Mouse (Mus musculus): ENCODE results near the gene Tvp23b. TPM values are rescaled to one million over a fixed set of nuclear protein-coding genes. Genes with fewer than 3 reads are reported as not detected.
A peak's percentile ranks its signal among the peaks of the same experiment; 100 is the strongest.

The Tvp23b gene
- polyA plus RNA-seq, 1 experiment, result 21.4 TPM

GRCm38 (mm10) chr11:62915486-62915885 is 36.2 kb downstream of the Tvp23b start:
- Histone ChIP-seq H3K4me3 (replicated peaks; ENCODE audit: extremely low read depth, low read depth, low read length) (no peak overlapping the region), H3K4me1 (ENCODE audit: control insufficient read depth, insufficient read depth, low read length) (no peaks in the 10 kb centered on the region)
- WGBS, result 50% methylated on average over 2 of the region's 2 CpGs
- DNase-seq, result no peak
- no peak for TF ChIP-seq CTCF (IDR thresholded peaks at IDR 0.05; ENCODE audit: insufficient read depth, low read length)
- no peak for TF ChIP-seq POLR2A (IDR thresholded peaks at IDR 0.05; ENCODE audit: borderline replicate concordance, extremely low read depth, low read depth, low read length)

GRCm38 (mm10) chr11:62916765-62917164 is 37.5 kb downstream of the Tvp23b start:
- TF ChIP-seq CTCF (IDR thresholded peaks at IDR 0.05; ENCODE audit: insufficient read depth, low read length), result no peak
- TF ChIP-seq POLR2A (IDR thresholded peaks at IDR 0.05; ENCODE audit: borderline replicate concordance, extremely low read depth, low read depth, low read length), result no peak
- 15% methylated on average over 2 of the region's 2 CpGs for WGBS
- DNase-seq, result no peak
- peaks cover 4% of the 10 kb centered on the region; the same call in 1 of the 2 replicates for H3K4me1 ChIP-seq (ENCODE audit: control insufficient read depth, insufficient read depth, low read length)
- H3K4me3 ChIP-seq (replicated peaks; ENCODE audit: extremely low read depth, low read depth, low read length), result no peak overlapping the region

GRCm38 (mm10) chr11:62919946-62920742 is 40.9 kb downstream of the Tvp23b start:
- H3K4me3 ChIP-seq (replicated peaks; ENCODE audit: extremely low read depth, low read depth, low read length), result no peak overlapping the region
- peaks cover 4% of the 10 kb centered on the region for H3K4me1 ChIP-seq (ENCODE audit: control insufficient read depth, insufficient read depth, low read length)
- no peak for DNase-seq
- WGBS, result 61% methylated on average over 6 of the region's 6 CpGs
- no peak for TF ChIP-seq POLR2A (IDR thresholded peaks at IDR 0.05; ENCODE audit: borderline replicate concordance, extremely low read depth, low read depth, low read length)
- TF ChIP-seq CTCF (IDR thresholded peaks at IDR 0.05; ENCODE audit: insufficient read depth, low read length), result no peak

GRCm38 (mm10) chr11:62920743-62921050 is 41.4 kb downstream of the Tvp23b start:
- Histone ChIP-seq H3K4me3 (replicated peaks; ENCODE audit: extremely low read depth, low read depth, low read length) (peak overlapping the region; percentile 8), H3K4me1 (ENCODE audit: control insufficient read depth, insufficient read depth, low read length) (peaks cover 4% of the 10 kb centered on the region)
- DNase-seq, result no peak
- 16% methylated on average over 6 of the region's 6 CpGs for WGBS
- TF ChIP-seq CTCF (IDR thresholded peaks at IDR 0.05; ENCODE audit: insufficient read depth, low read length) (no peak), POLR2A (IDR thresholded peaks at IDR 0.05; ENCODE audit: borderline replicate concordance, extremely low read depth, low read depth, low read length) (no peak)

- WGBS, result 24% methylated on average over 25 of the region's 25 CpGs
- DNase-seq, result peak; percentile 92
- Histone ChIP-seq H3K4me3 (replicated peaks; ENCODE audit: extremely low read depth, low read depth, low read length) (peak overlapping the region; percentile 21), H3K4me1 (ENCODE audit: control insufficient read depth, insufficient read depth, low read length) (peaks cover 4% of the 10 kb centered on the region)
- peak; percentile 90 for TF ChIP-seq CTCF (IDR thresholded peaks at IDR 0.05; ENCODE audit: insufficient read depth, low read length)
- peak; percentile 15; the same call in 1 of the 2 replicates for TF ChIP-seq POLR2A (IDR thresholded peaks at IDR 0.05; ENCODE audit: borderline replicate concordance, extremely low read depth, low read depth, low read length)
Observed at GRCm38 (mm10) chr11:62921052-62921977, 42.1 kb downstream of the Tvp23b start.

- TF ChIP-seq POLR2A (IDR thresholded peaks at IDR 0.05; ENCODE audit: borderline replicate concordance, extremely low read depth, low read depth, low read length), result no peak
- TF ChIP-seq CTCF (IDR thresholded peaks at IDR 0.05; ENCODE audit: insufficient read depth, low read length), result no peak
- Histone ChIP-seq H3K4me3 (replicated peaks; ENCODE audit: extremely low read depth, low read depth, low read length) (no peak overlapping the region), H3K4me1 (ENCODE audit: control insufficient read depth, insufficient read depth, low read length) (peaks cover 4% of the 10 kb centered on the region)
- no peak for DNase-seq
- WGBS, result 45% methylated on average over 6 of the region's 6 CpGs
Observed at GRCm38 (mm10) chr11:62924091-62924761, 45.0 kb downstream of the Tvp23b start.

- Histone ChIP-seq H3K4me3 (replicated peaks; ENCODE audit: extremely low read depth, low read depth, low read length) (no peak overlapping the region), H3K4me1 (ENCODE audit: control insufficient read depth, insufficient read depth, low read length) (peaks cover 3% of the 10 kb centered on the region; the same call in 1 of the 2 replicates)
- no peak for TF ChIP-seq CTCF (IDR thresholded peaks at IDR 0.05; ENCODE audit: insufficient read depth, low read length)
- DNase-seq, result no peak
- 39% methylated on average over 3 of the region's 3 CpGs for WGBS
Observed at GRCm38 (mm10) chr11:62929799-62930198, 50.5 kb downstream of the Tvp23b start.

GRCm38 (mm10) chr11:62930574-62930973 is 51.3 kb downstream of the Tvp23b start:
- Histone ChIP-seq H3K4me1 (ENCODE audit: control insufficient read depth, insufficient read depth, low read length) (peaks cover 3% of the 10 kb centered on the region; the same call in 1 of the 2 replicates), H3K4me3 (replicated peaks; ENCODE audit: extremely low read depth, low read depth, low read length) (no peak overlapping the region)
- 47% methylated on average over 4 of the region's 4 CpGs for WGBS
- no peak for DNase-seq
- TF ChIP-seq CTCF (IDR thresholded peaks at IDR 0.05; ENCODE audit: insufficient read depth, low read length) (no peak), POLR2A (IDR thresholded peaks at IDR 0.05; ENCODE audit: borderline replicate concordance, extremely low read depth, low read depth, low read length) (no peak)

- 59% methylated on average over 5 of the region's 5 CpGs for WGBS
- DNase-seq, result no peak
- peaks cover 3% of the 10 kb centered on the region; the same call in 1 of the 2 replicates for H3K4me1 ChIP-seq (ENCODE audit: control insufficient read depth, insufficient read depth, low read length)
- TF ChIP-seq POLR2A (IDR thresholded peaks at IDR 0.05; ENCODE audit: borderline replicate concordance, extremely low read depth, low read depth, low read length) (no peak), CTCF (IDR thresholded peaks at IDR 0.05; ENCODE audit: insufficient read depth, low read length) (no peak)
- no peak overlapping the region for H3K4me3 ChIP-seq (replicated peaks; ENCODE audit: extremely low read depth, low read depth, low read length)
Observed at GRCm38 (mm10) chr11:62931141-62931540, 51.9 kb downstream of the Tvp23b start.

All from lung, adult 2 months (tissue).